Mouse (Mus musculus) testis, postnatal 10 days (tissue): ENCODE measurements at regions not wholly inside any gene's neighbourhood (a gene's known extent, or its start where the extent isn't known, plus 50 kb on each side); places are given as distances from the start of the nearest gene placed in this dataset.

Experiments
- DNase-seq: peaks from one replicate; pipeline ENCODE4 v3.0.0; 2021; ENCODE audit warnings: low spot score

DNA sequence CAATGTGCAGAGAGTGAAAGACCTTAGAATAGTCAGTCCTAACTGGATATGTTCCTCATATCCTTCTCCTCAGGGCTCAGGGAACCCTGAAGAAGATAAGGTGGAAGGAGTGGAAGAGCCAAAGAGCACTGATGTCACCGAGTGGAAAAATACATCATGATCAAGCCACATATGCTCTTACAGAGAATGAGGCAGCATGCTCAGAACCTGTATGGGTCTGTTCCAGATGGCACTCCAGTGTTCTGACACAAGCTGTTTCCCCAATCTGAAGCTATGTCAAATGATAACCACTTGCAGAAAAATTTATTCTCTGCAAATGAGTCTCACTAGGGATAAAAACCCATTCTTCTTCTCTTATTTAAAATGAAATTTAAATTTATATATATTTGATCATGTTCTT is 572.6 kb upstream of the Robo2 start:
- no peak for DNase-seq

DNA sequence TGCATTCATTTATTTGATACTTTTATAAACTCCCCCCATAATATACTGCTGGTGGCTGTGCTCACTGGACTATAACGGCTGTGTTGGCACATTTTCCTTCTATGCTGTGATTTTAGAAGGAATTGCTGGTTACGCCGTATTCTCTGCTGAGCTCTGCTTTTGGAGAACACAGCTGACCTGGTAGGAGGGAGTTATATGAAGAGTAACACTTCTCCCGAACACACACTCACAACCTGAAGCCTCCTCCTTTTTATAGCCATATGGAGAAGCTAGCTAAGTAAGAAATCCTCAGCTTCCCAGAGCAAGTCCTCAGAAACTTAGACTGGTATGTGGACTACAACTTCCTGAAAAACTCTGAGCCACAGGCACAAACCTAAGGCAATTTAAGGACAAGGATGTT is 554.5 kb upstream of the Robo2 start:
- DNase-seq: no peak

- no peak for DNase-seq
Observed at GRCm38 (mm10) chr16:74929739-74930138, 518.1 kb upstream of the Robo2 start.

DNA sequence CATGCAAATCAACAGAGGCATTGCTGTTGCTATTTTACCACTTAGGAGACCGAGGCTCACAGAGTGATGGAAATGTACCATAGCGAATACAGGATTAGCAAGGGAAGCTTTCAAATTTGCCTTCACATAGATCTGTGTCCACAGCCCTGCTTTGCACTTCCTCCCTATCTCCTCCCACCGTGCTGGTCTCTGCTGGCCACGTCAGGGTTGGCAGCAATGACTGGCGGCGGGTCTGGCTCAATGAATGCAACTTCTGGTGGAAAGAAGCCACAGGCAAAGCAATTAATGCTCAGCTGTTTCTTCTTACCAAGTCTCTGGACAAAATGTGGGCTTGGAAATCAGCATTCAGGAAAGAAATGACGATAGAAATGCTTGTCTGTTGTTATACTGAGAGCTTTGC is 489.2 kb upstream of the Robo2 start:
- DNase-seq: no peak

GRCm38 (mm10) chr16:74887724-74888123 is 476.1 kb upstream of the Robo2 start:
- DNase-seq: no peak

- DNase-seq: no peak
Observed at GRCm38 (mm10) chr16:74878603-74879002, 467.0 kb upstream of the Robo2 start.

DNA sequence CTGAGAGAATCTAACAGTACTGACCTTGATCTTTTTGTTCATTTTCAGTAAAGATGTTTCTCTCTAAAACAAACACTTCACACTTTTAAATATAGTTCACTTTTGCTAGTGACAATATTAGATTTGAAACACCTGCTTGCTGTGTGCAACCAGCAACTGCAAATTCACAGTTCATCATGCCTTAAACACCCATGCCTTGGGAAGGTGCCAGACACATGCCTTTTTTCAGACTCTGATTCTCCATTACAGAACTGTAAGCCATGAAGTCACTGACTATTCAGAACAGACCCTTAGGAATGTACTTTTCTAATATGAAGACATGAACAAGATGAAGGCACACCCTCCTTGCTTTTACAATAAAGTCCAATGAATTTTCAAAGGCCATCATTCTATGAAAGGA is 462.1 kb upstream of the Robo2 start:
- DNase-seq: no peak

GRCm38 (mm10) chr16:74857752-74858151 is 446.1 kb upstream of the Robo2 start:
- DNase-seq: no peak

DNA sequence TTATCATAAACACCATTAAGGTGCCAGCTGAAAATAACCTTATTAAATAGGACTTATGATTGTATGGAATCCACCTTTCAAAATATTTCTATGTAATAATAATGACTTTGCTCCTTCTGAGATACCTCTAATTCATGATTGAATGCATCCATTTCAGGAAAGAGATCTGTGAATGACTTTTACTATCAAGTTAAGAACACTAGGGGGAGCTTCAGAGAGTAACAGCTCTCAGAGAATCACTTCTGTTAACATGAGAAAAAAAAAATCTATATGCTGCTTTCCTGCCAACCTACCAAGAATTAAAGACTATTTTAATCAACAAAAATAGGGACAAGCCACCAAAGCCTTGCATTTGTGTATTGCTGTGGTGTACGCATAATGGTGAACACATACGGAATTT is 428.4 kb upstream of the Robo2 start:
- no peak for DNase-seq

DNA sequence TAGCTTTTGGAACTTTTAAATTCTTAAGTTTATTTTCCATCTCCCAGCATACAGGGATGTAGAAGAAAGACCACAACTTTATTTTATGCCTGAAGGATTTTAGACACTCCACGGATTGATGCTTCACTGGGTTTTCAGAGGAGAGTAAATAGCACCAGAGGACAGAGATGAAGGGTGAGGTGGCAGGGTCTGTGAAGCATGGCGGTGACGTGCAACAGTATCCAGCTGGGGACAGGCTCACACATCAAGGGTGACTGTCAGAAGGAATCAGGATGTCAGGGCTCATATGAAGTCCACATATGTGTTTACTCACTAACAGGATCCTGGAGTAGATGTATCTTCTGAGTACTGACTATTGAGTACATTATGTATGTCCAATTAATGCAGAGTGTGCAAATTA is 402.8 kb upstream of the Robo2 start:
- DNase-seq: no peak

DNA sequence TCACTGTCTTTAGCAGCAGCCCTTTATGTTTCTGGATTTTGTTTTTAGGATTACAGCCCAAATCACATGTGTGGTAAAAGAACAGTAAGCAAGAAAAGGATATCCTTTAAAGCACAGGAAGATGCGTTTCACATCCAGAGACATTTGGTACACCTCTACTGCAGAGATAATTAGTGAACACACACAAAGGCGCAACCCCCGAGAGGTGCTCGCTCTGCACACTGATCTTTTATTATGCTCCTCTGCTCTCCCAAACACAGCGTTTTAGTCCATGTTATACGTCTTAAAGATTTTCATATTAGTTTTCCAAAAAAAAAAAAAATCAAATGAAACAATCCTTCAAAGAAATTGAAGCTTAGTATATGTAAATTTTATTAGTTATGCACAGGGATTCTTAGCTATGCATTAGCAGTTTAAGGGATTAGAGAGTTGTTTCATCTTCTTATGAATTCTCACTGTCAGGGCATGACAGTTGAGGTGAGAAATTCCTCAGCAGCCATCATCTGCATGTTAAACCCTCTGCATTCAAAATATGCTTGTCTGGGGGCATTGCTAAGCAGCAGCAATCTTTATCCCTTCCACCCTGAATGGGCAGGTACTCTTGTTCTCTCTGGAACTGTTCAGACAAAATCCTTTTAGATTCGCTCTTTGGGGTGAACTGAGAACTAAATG is 397.7 kb upstream of the Robo2 start:
- DNase-seq: no peak

GRCm38 (mm10) chr16:74806775-74807174 is 395.1 kb upstream of the Robo2 start:
- DNase-seq: no peak

- DNase-seq: peak; percentile 59
Observed at GRCm38 (mm10) chr16:74801296-74801695, 389.7 kb upstream of the Robo2 start.

DNA sequence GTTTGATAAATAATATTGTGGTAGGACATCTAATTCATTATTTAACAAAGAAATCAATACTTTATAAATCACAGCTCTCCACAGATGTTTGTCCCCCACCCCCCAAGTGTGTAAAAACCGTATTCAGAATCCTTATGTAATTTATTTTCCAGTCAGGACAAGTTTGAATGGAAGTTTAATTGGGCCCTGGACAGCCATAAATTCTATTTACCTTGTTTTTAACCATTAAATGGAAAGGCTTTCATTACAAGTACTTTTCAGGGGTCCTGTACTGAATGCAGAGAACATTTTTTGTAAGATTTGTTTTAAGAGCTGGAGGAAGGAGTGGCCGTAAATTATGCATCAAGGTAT is 384.7 kb upstream of the Robo2 start:
- no peak for DNase-seq

GRCm38 (mm10) chr16:74795360-74796302 is 384.0 kb upstream of the Robo2 start:
- no peak for DNase-seq

DNA sequence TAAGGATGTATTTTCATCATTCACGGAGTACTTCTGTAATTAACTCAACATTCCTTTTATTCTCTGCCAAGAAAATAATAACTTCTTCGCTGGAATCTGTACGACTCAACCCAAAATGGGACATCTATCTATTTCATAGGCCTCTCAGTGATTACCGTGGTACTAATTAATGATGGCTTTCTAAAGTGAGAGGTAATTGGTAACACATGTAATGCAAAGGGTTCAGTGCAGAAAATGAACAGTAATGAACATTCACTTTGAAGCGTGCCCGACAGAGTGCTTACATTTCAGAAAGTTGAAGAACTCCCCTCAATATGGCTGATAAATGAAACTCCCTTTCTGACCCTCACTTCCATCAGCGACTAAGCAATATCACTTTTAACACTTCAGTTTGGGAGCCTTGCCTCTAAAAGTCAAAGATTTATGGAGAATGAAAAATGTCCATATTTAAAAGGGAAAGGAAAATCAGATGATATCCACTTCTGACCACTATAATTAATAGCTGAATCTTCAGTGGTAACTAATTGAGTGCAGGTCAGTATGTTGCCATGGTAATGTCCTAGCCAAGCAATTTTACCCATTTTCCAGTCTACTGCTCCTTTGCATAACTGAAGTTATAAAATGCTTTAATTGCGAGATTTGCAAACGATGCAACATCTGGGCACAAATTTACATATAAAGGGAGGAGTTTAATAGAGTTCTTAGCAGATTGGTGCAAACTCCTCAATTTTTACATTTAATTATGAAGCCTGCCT is 373.9 kb upstream of the Robo2 start:
- DNase-seq: no peak

DNA sequence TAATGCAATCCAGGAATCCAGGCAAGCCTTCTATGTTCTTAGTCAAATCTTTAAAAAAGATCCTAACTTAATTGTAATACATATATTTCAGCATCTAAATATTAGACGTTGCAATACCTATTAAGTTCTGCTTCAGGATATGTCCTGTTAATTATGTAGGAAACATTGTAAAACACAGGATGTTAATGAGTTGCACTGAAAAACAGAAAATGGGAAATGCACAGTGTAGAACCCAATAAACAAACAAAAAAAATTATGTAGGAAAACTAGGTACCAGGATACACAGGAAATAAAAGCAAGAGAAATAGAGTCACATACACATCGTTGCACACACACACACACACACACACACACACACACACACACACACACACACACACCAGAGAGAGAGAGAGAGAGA is 368.8 kb upstream of the Robo2 start:
- DNase-seq: no peak

GRCm38 (mm10) chr16:74768264-74768663 is 356.6 kb upstream of the Robo2 start:
- DNase-seq: no peak

DNA sequence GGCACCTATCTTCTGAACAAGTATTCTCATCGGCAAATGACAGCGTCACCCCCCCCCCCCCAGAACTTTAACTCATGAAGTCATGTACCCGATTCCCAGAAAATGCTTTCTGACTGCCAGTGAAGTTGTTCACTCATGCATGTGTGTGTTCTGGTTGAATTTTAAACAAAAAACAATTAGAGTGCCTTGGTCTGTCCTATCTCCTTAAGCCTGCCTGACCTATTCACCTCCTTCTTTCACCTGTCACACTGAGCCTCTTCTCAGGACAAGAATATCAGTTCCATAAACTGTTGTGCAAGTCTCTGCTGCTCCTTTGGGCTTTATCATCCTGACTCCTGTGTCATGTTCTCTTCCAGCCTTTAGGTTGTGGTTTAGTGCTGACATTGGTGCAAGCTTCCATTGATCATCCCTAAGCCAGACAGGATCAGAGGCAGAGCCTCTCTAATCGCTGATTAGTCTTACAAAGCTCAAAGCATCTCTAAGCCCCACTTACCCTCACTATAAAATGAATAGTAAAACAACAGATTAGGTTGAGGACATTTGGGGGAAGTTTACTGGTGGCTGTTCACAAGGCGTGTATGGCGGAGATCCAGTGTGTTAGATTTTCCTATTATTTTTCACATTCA is 345.2 kb upstream of the Robo2 start:
- DNase-seq: no peak

DNA sequence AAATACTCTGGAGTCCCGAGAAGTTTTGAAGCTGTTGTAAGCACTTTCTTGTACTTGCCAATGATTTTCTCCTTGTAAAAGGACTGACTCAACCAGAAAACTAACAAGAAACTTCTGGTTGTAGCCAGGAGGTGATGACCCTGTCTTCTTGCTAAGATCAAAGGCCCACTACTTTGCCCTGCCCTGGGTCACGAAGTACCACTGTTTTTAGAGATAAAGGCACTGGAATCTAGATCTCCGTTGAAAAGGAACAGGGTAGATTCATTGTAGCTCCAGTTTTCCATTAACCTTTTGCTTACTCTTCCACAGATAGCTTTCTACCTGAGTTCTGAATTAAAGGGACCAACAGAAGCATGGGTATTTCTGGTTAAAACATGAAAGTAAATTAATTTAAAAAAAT is 339.3 kb upstream of the Robo2 start:
- DNase-seq: no peak

GRCm38 (mm10) chr16:74749006-74749405 is 337.4 kb upstream of the Robo2 start:
- DNase-seq: no peak

DNA sequence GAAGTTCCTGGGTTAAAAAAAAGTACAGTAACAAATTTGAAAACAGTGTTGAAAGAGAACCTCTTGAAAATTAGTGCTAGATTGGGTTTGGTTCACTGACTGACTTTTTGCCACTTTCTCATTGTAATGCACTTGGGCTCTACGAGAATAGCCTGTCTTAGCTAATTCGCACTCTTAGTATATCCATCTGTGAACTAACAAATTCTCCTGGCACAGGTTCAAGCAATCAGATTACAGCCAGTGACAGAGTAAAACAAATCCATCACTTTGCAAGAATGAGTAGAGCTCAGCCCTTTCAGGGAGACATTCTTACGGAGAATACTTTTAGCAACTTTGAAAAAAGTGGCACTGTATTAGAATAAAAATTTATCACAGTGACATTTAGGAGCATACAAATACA is 331.9 kb upstream of the Robo2 start:
- no peak for DNase-seq
